Mouse (Mus musculus) stomach, postnatal 0 days (tissue): Measurements from ENCODE around the gene Cnga3.

ENCODE experiments used
- CTCF ChIP-seq: IDR thresholded peaks from 2 replicates; pipeline ENCODE4 v1.5.1; 2016; ENCODE audit warnings: antibody characterized with exemption, low read depth, mild to moderate bottlenecking, moderate library complexity
- EP300 ChIP-seq: optimal IDR thresholded peaks from 2 replicates; pipeline ENCODE3; 2016; ENCODE audit warnings: antibody characterized with exemption

DNA sequence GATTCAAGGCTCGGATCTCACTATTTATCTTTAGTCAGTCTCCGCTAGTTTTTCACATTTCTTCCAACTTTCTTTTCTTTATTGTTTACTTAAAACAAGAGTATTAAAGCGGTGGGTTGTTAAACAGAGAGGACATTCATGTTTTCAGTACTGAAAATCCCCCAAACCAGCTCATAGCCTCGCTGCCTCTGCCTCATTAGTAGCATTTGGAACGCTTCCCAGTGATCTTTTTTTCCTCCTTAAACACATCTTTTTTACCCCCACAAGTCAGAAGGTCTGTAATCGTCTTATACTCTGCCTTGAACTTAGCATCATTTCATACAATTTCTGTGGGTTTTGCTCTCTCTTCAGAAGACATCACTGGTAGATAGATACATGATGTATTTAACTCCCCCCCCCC is 48.2 kb upstream of the Cnga3 start:
- TF ChIP-seq CTCF (no peak), EP300 (no peak)
